8 mouse cellular contexts compared by ENCODE assay signal in genomic region chr17:47436156-47436906, GRCm38 (mm10). TPM values are rescaled to one million over a fixed set of nuclear protein-coding genes. Genes with fewer than 3 reads are reported as not detected.
DNase-seq lines count a peak whose midpoint lies in the region; ATAC-seq and TF ChIP-seq lines count a peak whose summit lies in the region.

AI661453 (plus strand) TSS chr17:47436615.

- H3K27ac ChIP-seq in brown adipose tissue, adult 24 weeks (replicated peaks; ENCODE audit: low read depth, low read length): no peak within 1 kb of the TSS; the same call in 1 of the 2 replicates
- H3K27ac ChIP-seq in hindbrain, postnatal 0 days: no peak within 1 kb of the TSS
- peak within 1 kb of the TSS; percentile 98 for H3K27ac ChIP-seq in liver, adult 2 months (replicated peaks; ENCODE audit: insufficient read depth, low read depth, low read length)
- H3K27ac ChIP-seq in neural tube, embryonic 12.5 days: no peak within 1 kb of the TSS

- peaks cover 17% of the 10 kb centered on the region for H3K79me2 ChIP-seq in liver, adult 2 months (ENCODE audit: control insufficient read depth, insufficient read depth, low read length)

- H3K9ac ChIP-seq in hindbrain, postnatal 0 days (replicated peaks; ENCODE audit: low read length): no peak within 1 kb of the TSS; the same call in 1 of the 2 replicates
- H3K9ac ChIP-seq in liver, adult 2 months (ENCODE audit: low read depth, low read length): peak within 1 kb of the TSS; percentile 87
- 0 out of 2 replicates have a peak within 1 kb of the TSS, but pooled peaks have one; percentile 42 for H3K9ac ChIP-seq in neural tube, embryonic 12.5 days

- H3K9me3 ChIP-seq in hindbrain, postnatal 0 days (ENCODE audit: low read length): no peaks in the 10 kb centered on the region
- H3K9me3 ChIP-seq in neural tube, embryonic 12.5 days: no peaks in the 10 kb centered on the region

- H3K36me3 ChIP-seq in hindbrain, postnatal 0 days (ENCODE audit: insufficient read depth, low read length): no peaks in the 10 kb centered on the region
- no peaks in the 10 kb centered on the region for H3K36me3 ChIP-seq in liver, adult 2 months (ENCODE audit: control insufficient read depth, insufficient read depth, low read length)
- H3K36me3 ChIP-seq in neural tube, embryonic 12.5 days: no peaks in the 10 kb centered on the region

- H3K4me1 ChIP-seq in brown adipose tissue, adult 24 weeks (ENCODE audit: control insufficient read depth, insufficient read depth, insufficient read length, low read length): no peaks in the 10 kb centered on the region
- peaks cover 6% of the 10 kb centered on the region; the same call in 1 of the 2 replicates for H3K4me1 ChIP-seq in hindbrain, postnatal 0 days (ENCODE audit: insufficient read depth, low read length)
- H3K4me1 ChIP-seq in liver, adult 2 months (ENCODE audit: control insufficient read depth, insufficient read depth, low read length): peaks cover 19% of the 10 kb centered on the region
- H3K4me1 ChIP-seq in neural tube, embryonic 12.5 days: peaks cover 5% of the 10 kb centered on the region

- H3K4me2 ChIP-seq in hindbrain, postnatal 0 days (ENCODE audit: low read depth, low read length): peak within 1 kb of the TSS; percentile 70
- peak within 1 kb of the TSS; percentile 62 for H3K4me2 ChIP-seq in neural tube, embryonic 12.5 days (replicated peaks)

- WGBS in hindbrain, postnatal 0 days: 2% methylated on average over 45 of the region's 45 CpGs
- WGBS in liver, adult 2 months: under 1% methylated on average over 45 of the region's 45 CpGs
- 2% methylated on average over 45 of the region's 45 CpGs for WGBS in neural tube, embryonic 12.5 days

- TF ChIP-seq POLR2A in liver, adult 2 months (IDR thresholded peaks at IDR 0.05; ENCODE audit: extremely low read depth, insufficient read depth, low read length): peak; percentile 60

- DNase-seq in embryo, embryonic 11 days: peak; percentile 37
- no peak for DNase-seq in embryo, embryonic 10 days (ENCODE audit: low spot score)
- DNase-seq in hindbrain, postnatal 0 days (ENCODE audit: low spot score): no peak
- DNase-seq in liver, adult 2 months (ENCODE audit: extremely low read depth, low read depth, low spot score): peak; percentile 46
- DNase-seq in adipocyte (ENCODE audit: low spot score): no peak
- DNase-seq in cerebellum, postnatal 36 days: no peak

- H3K27me3 ChIP-seq in hindbrain, postnatal 0 days (ENCODE audit: insufficient read depth, low read length): peaks cover 8% of the 10 kb centered on the region
- H3K27me3 ChIP-seq in liver, adult 2 months (ENCODE audit: control insufficient read depth, insufficient read depth, low read length): no peaks in the 10 kb centered on the region
- H3K27me3 ChIP-seq in neural tube, embryonic 12.5 days (replicated peaks): peaks cover 40% of the 10 kb centered on the region

- peak within 1 kb of the TSS; percentile 50 for H3K4me3 ChIP-seq in brown adipose tissue, adult 24 weeks (ENCODE audit: insufficient read depth, low read depth, low read length)
- peak within 1 kb of the TSS; percentile 42 for H3K4me3 ChIP-seq in hindbrain, postnatal 0 days (ENCODE audit: low read length)
- H3K4me3 ChIP-seq in liver, adult 2 months (ENCODE audit: insufficient read depth, low read depth, low read length): peak within 1 kb of the TSS; percentile 74
- peak within 1 kb of the TSS; percentile 32 for H3K4me3 ChIP-seq in neural tube, embryonic 12.5 days

- no peak for ATAC-seq in hindbrain, postnatal 0 days
- ATAC-seq in neural tube, embryonic 12.5 days (ENCODE audit: low FRiP score, low read depth): no peak

- TF ChIP-seq CTCF in hindbrain, postnatal 0 days (IDR thresholded peaks at IDR 0.05; ENCODE audit: low read depth): no peak
- no peak for TF ChIP-seq CTCF in liver, adult 2 months (IDR thresholded peaks at IDR 0.05; ENCODE audit: low read depth, low read length)

RNA-seq across cellular contexts. Expression of gene AI661453, which starts in this region (rescaled TPM):
- polyA plus RNA-seq in brown adipose tissue, adult 24 weeks (2012; ENCODE audit: insufficient read depth, insufficient read length, missing spikeins): 0.48 TPM in 1 of 2 replicates, not detected in the other
- total RNA-seq in hindbrain, postnatal 0 days (2014; rRNA removed): 0.52 and 2.7 TPM in 2 replicates
- 0.14 and 0.15 TPM in 2 replicates for polyA plus RNA-seq in hindbrain, postnatal 0 days (2015; fragmentation: Nextera tagmentation; extraction: Ambion mirVana)
- total RNA-seq in liver, adult 2 months (2014; rRNA removed): 2.4 and 6.2 TPM in 2 replicates
- polyA plus RNA-seq in liver, adult 2 months (2012; rRNA removed): 5.7 and 6.3 TPM in 2 replicates
- polyA plus RNA-seq in neural tube, embryonic 12.5 days (2016; fragmentation: Nextera tagmentation; extraction: Ambion mirVana): 0.14 and 0.32 TPM in 2 replicates

Comparison
In these comparisons a context has a peak if more than half of its experiments do, and no peak if none do; other contexts are left out.
1. DNase-seq: peak in embryo, embryonic 11 days (single experiment) and liver, adult 2 months (single experiment); none in embryo, embryonic 10 days (single experiment), hindbrain, postnatal 0 days (single experiment), adipocyte (single experiment) and cerebellum, postnatal 36 days (0 of 2).
2. Peak in every context shown above with its lines, with median percentiles within 50 percentile points of each other: H3K4me3 ChIP-seq.